Mouse (Mus musculus): ENCODE results near the gene Rpusd4.

DNA sequence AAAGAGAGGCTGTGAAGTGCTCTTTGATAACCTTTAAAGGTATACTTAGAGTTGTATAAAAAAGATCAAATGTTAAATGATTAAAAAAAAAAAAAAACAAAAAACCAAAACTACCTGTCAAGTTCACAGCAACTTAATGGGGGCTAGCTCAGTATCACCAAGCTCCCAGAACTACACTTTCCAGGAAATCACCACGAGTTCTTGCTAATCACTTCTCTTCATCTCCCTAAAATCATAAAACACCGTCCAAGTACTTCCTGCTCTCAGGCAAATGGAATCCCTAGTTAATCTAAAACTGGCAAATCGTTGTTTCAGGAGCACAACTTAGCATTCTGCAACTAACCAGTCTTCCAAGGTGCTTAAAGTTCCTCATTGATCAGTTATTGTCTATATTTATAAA, 3.2 kb upstream of the Rpusd4 start:
- TF ChIP-seq CTCF (IDR thresholded peaks at IDR 0.05; ENCODE audit: low read depth, low read length) (no peak), POLR2A (IDR thresholded peaks at IDR 0.05; ENCODE audit: insufficient read depth, low read length) (no peak)
